10 mouse cellular contexts compared by ENCODE assay signal in genomic region chr8:80937814-80938650, GRCm38 (mm10). TPM values are rescaled to one million over a fixed set of nuclear protein-coding genes. Genes with fewer than 3 reads are reported as not detected.
DNase-seq lines count a peak whose midpoint lies in the region; ATAC-seq lines count a peak whose summit lies in the region.
"Had no signal": no experiment of that assay in that cellular context is flagged by ENCODE, and none has a peak within 500 bp of the region (broad histone marks: within the 10 kb centered on the region; RNA-seq: fewer than 3 reads in every experiment).

No protein-coding gene starts in this region.

- H3K9me3 ChIP-seq in neural tube, embryonic 13.5 days: no peaks in the 10 kb centered on the region
- no peaks in the 10 kb centered on the region for H3K9me3 ChIP-seq in limb, embryonic 10.5 days (replicated peaks)
- H3K9me3 ChIP-seq in stomach, embryonic 16.5 days (replicated peaks; ENCODE audit: control insufficient read depth, low read length): no peaks in the 10 kb centered on the region
- H3K9me3 ChIP-seq in forebrain, embryonic 13.5 days (replicated peaks): no peaks in the 10 kb centered on the region

- H3K4me1 ChIP-seq in neural tube, embryonic 13.5 days (replicated peaks): peaks cover 6% of the 10 kb centered on the region; the same call in 1 of the 2 replicates
- H3K4me1 ChIP-seq in limb, embryonic 10.5 days: peaks cover 14% of the 10 kb centered on the region
- H3K4me1 ChIP-seq in stomach, embryonic 16.5 days (ENCODE audit: control insufficient read depth, insufficient read depth, low read length): no peaks in the 10 kb centered on the region
- no peaks in the 10 kb centered on the region for H3K4me1 ChIP-seq in forebrain, embryonic 13.5 days

- no peaks in the 10 kb centered on the region for H3K36me3 ChIP-seq in neural tube, embryonic 13.5 days
- H3K36me3 ChIP-seq in limb, embryonic 10.5 days: no peaks in the 10 kb centered on the region
- H3K36me3 ChIP-seq in stomach, embryonic 16.5 days (ENCODE audit: control insufficient read depth, insufficient read depth, low read length): no peaks in the 10 kb centered on the region
- H3K36me3 ChIP-seq in forebrain, embryonic 13.5 days (ENCODE audit: poor library complexity, severe bottlenecking): no peaks in the 10 kb centered on the region

- 71% methylated on average over 15 of the region's 15 CpGs for WGBS in neural tube, embryonic 13.5 days
- 52% methylated on average over 15 of the region's 15 CpGs for WGBS in limb, embryonic 10.5 days
- WGBS in stomach, embryonic 16.5 days: 33% methylated on average over 15 of the region's 15 CpGs
- WGBS in forebrain, embryonic 13.5 days: 70% methylated on average over 15 of the region's 15 CpGs

- H3K27ac ChIP-seq in neural tube, embryonic 13.5 days (replicated peaks): peak overlapping the region; percentile 23; the same call in 1 of the 2 replicates
- H3K27ac ChIP-seq in limb, embryonic 10.5 days: peak overlapping the region; percentile 25
- 0 out of 2 replicates have a peak overlapping the region, but pooled peaks have one; percentile 1 for H3K27ac ChIP-seq in stomach, embryonic 16.5 days (ENCODE audit: low read length)
- no peak overlapping the region for H3K27ac ChIP-seq in forebrain, embryonic 13.5 days

- ATAC-seq in neural tube, embryonic 13.5 days (ENCODE audit: low read depth): no peak
- peak; percentile 60; the same call in 1 of the 2 replicates for ATAC-seq in stomach, embryonic 16.5 days (ENCODE audit: insufficient read depth, low FRiP score)
- ATAC-seq in forebrain, embryonic 13.5 days: no peak

- no peaks in the 10 kb centered on the region for H3K27me3 ChIP-seq in neural tube, embryonic 13.5 days
- H3K27me3 ChIP-seq in limb, embryonic 10.5 days (ENCODE audit: low read depth, poor library complexity, severe bottlenecking): no peaks in the 10 kb centered on the region
- H3K27me3 ChIP-seq in stomach, embryonic 16.5 days (ENCODE audit: control insufficient read depth, insufficient read depth, low read length): no peaks in the 10 kb centered on the region
- no peaks in the 10 kb centered on the region for H3K27me3 ChIP-seq in forebrain, embryonic 13.5 days

- no peak overlapping the region for H3K4me2 ChIP-seq in neural tube, embryonic 13.5 days
- peak overlapping the region; percentile 10; the same call in 1 of the 2 replicates for H3K4me2 ChIP-seq in stomach, embryonic 16.5 days (ENCODE audit: low read depth, low read length)
- H3K4me2 ChIP-seq in forebrain, embryonic 13.5 days: no peak overlapping the region

- H3K9ac ChIP-seq in neural tube, embryonic 13.5 days: no peak overlapping the region
- H3K9ac ChIP-seq in stomach, embryonic 16.5 days (ENCODE audit: low read length): no peak overlapping the region
- no peak overlapping the region for H3K9ac ChIP-seq in forebrain, embryonic 13.5 days

- DNase-seq in adrenal gland, postnatal 10 days: peak; percentile 27
- no peak for DNase-seq in adrenal gland, adult 18-20 months (ENCODE audit: low spot score in 2 of 2)
- DNase-seq in neural tube, embryonic 10.5 days (ENCODE audit: extremely low spot score, low spot score): no peak
- DNase-seq in limb, embryonic 10.5 days (ENCODE audit: low spot score): no peak
- DNase-seq in spleen, adult 12 weeks (ENCODE audit: low spot score): no peak
- DNase-seq: cerebellum, adult 8-10 months; right cerebral cortex, postnatal 25 days had no signal

- H3K4me3 ChIP-seq in neural tube, embryonic 13.5 days: no peak overlapping the region
- H3K4me3 ChIP-seq in limb, embryonic 10.5 days: no peak overlapping the region
- no peak overlapping the region for H3K4me3 ChIP-seq in stomach, embryonic 16.5 days (replicated peaks; ENCODE audit: low read length)
- no peak overlapping the region for H3K4me3 ChIP-seq in forebrain, embryonic 13.5 days

RNA-seq across cellular contexts. Expression of gene Gab1, which starts 57.7 kb away (rescaled TPM):
- 10 to 100 TPM; 18.4 to 24.3 TPM for total RNA-seq in adrenal gland, postnatal 10 days (2021)
- total RNA-seq in adrenal gland, adult 18-20 months (2021): 10 to 100 TPM; 15.8 to 16.0 TPM
- polyA plus RNA-seq in neural tube, embryonic 13.5 days (2015; fragmentation: Nextera tagmentation; extraction: Ambion mirVana): 12.8 and 14.2 TPM in 2 replicates
- 10.6 and 14.2 TPM in 2 replicates for polyA plus RNA-seq in limb, embryonic 10.5 days (2016; fragmentation: Nextera tagmentation; extraction: Ambion mirVana)
- 13.6 and 14.6 TPM in 2 replicates for polyA plus RNA-seq in stomach, embryonic 16.5 days (2015; fragmentation: Nextera tagmentation; extraction: Ambion mirVana)
- 10.8 TPM in 2 replicates for polyA plus RNA-seq in forebrain, embryonic 13.5 days (2015; fragmentation: Nextera tagmentation; extraction: Ambion mirVana)
